8 mouse cellular contexts compared by ENCODE assay signal in genomic region chr16:50528355-50528676, GRCm38 (mm10).
DNase-seq lines count a peak whose midpoint lies in the region; ATAC-seq and TF ChIP-seq lines count a peak whose summit lies in the region.

No protein-coding gene starts in this region.

- peak overlapping the region; percentile 76 for H3K4me3 ChIP-seq in heart, embryonic 11.5 days (ENCODE audit: low read depth, low read length)
- peak overlapping the region; percentile 82 to 85 for H3K4me3 ChIP-seq in MEL (ENCODE audit: control insufficient read depth in 1 of 2, insufficient read depth in 1 of 2, low read depth in 2 of 2, low read length in 2 of 2)
- peak overlapping the region; percentile 80 for H3K4me3 ChIP-seq in forebrain, embryonic 12.5 days (replicated peaks)
- H3K4me3 ChIP-seq in midbrain, embryonic 14.5 days (replicated peaks; ENCODE audit: low read depth, low read length), result peak overlapping the region; percentile 75

- H3K79me2 ChIP-seq in MEL (ENCODE audit: control insufficient read depth, insufficient read depth, low read length, poor library complexity), result peaks cover 44% of the 10 kb centered on the region

- TF ChIP-seq RAD21 in MEL (IDR thresholded peaks at IDR 0.05; ENCODE audit: low read depth, low read length), result no peak

- H3K9me3 ChIP-seq in heart, embryonic 11.5 days (replicated peaks; ENCODE audit: control insufficient read depth, low read length), result no peaks in the 10 kb centered on the region
- H3K9me3 ChIP-seq in MEL (replicated peaks; ENCODE audit: insufficient read depth, low read length), result no peaks in the 10 kb centered on the region
- H3K9me3 ChIP-seq in forebrain, embryonic 12.5 days, result no peaks in the 10 kb centered on the region
- H3K9me3 ChIP-seq in midbrain, embryonic 14.5 days (ENCODE audit: control insufficient read depth, low read length), result no peaks in the 10 kb centered on the region

- H3K4me2 ChIP-seq in heart, embryonic 11.5 days, result peak overlapping the region; percentile 81
- peak overlapping the region; percentile 79 for H3K4me2 ChIP-seq in forebrain, embryonic 12.5 days
- peak overlapping the region; percentile 97 for H3K4me2 ChIP-seq in midbrain, embryonic 14.5 days (ENCODE audit: low read length)

- H3K27ac ChIP-seq in heart, embryonic 11.5 days (ENCODE audit: low read depth, low read length), result peak overlapping the region; percentile 95
- peak overlapping the region; percentile 87 for H3K27ac ChIP-seq in MEL (ENCODE audit: control insufficient read depth, low read depth, low read length)
- peak overlapping the region; percentile 93 for H3K27ac ChIP-seq in forebrain, embryonic 12.5 days
- H3K27ac ChIP-seq in midbrain, embryonic 14.5 days (replicated peaks; ENCODE audit: low read depth, low read length), result peak overlapping the region; percentile 90

- DNase-seq in heart, adult 8-10 months (ENCODE audit: low spot score), result no peak
- no peak for DNase-seq in MEL (ENCODE audit: low read depth, low spot score)
- peak; percentile 64 to 75 for DNase-seq in kidney, postnatal 4 days
- peak; percentile 77 for DNase-seq in midbrain, embryonic 14.5 days
- no peak for DNase-seq in adrenal gland, postnatal 14 days
- no peak for DNase-seq in gastrocnemius, postnatal 10 days

- H3K9ac ChIP-seq in heart, embryonic 11.5 days (ENCODE audit: low read depth, low read length), result peak overlapping the region; percentile 93
- H3K9ac ChIP-seq in MEL (ENCODE audit: control insufficient read depth, low read depth, low read length, poor library complexity, severe bottlenecking), result peak overlapping the region; percentile 88
- H3K9ac ChIP-seq in forebrain, embryonic 12.5 days, result peak overlapping the region; percentile 83
- H3K9ac ChIP-seq in midbrain, embryonic 14.5 days (replicated peaks; ENCODE audit: low read length), result peak overlapping the region; percentile 86

- WGBS in heart, embryonic 11.5 days (ENCODE audit: insufficient replicate concordance), result 1% methylated on average over 9 of the region's 9 CpGs
- WGBS in forebrain, embryonic 12.5 days, result under 1% methylated on average over 9 of the region's 9 CpGs
- WGBS in midbrain, embryonic 14.5 days, result under 1% methylated on average over 9 of the region's 9 CpGs

- TF ChIP-seq EP300 in MEL (IDR thresholded peaks at IDR 0.05; ENCODE audit: low read depth in 1 of 2, low read length in 2 of 2), result no peak

- TF ChIP-seq CTCF in MEL (IDR thresholded peaks at IDR 0.05 in 2 of 3, conservative IDR thresholded peaks at IDR 0.05 in 1 of 3; ENCODE audit: control insufficient read depth in 1 of 3, insufficient read depth in 1 of 3, low read depth in 2 of 3, low read length in 3 of 3, poor library complexity in 1 of 3, severe bottlenecking in 1 of 3), result no peak

- no peaks in the 10 kb centered on the region; the same call in 1 of the 2 replicates for H3K4me1 ChIP-seq in heart, embryonic 11.5 days (ENCODE audit: control insufficient read depth, insufficient read depth, low read length)
- peaks cover 0 to 13% of the 10 kb centered on the region in 2 experiments; a peak in 3 of 4 replicates for H3K4me1 ChIP-seq in MEL (ENCODE audit: control insufficient read depth in 1 of 2, insufficient read depth in 2 of 2, low read length in 2 of 2)
- H3K4me1 ChIP-seq in forebrain, embryonic 12.5 days, result peaks cover 11% of the 10 kb centered on the region
- H3K4me1 ChIP-seq in midbrain, embryonic 14.5 days (ENCODE audit: control insufficient read depth, insufficient read depth, low read length), result no peaks in the 10 kb centered on the region

- no peaks in the 10 kb centered on the region for H3K27me3 ChIP-seq in heart, embryonic 11.5 days (ENCODE audit: control insufficient read depth, insufficient read depth, low read length)
- no peaks in the 10 kb centered on the region for H3K27me3 ChIP-seq in MEL (ENCODE audit: control insufficient read depth in 1 of 2, insufficient read depth in 2 of 2, low read length in 2 of 2)
- no peaks in the 10 kb centered on the region for H3K27me3 ChIP-seq in forebrain, embryonic 12.5 days
- H3K27me3 ChIP-seq in midbrain, embryonic 14.5 days (ENCODE audit: control insufficient read depth, insufficient read depth, low read length), result peaks cover 5% of the 10 kb centered on the region; the same call in 1 of the 2 replicates

- TF ChIP-seq POLR2A in MEL (IDR thresholded peaks at IDR 0.05; ENCODE audit: control insufficient read depth in 1 of 2, insufficient read depth in 1 of 2, low read depth in 1 of 2, low read length in 2 of 2, poor library complexity in 1 of 2), result no peak

- no peaks in the 10 kb centered on the region for H3K36me3 ChIP-seq in heart, embryonic 11.5 days (ENCODE audit: control insufficient read depth, insufficient read depth, low read length)
- peaks cover 0 to 7% of the 10 kb centered on the region in 2 experiments; a peak in 2 of 4 replicates for H3K36me3 ChIP-seq in MEL (ENCODE audit: control insufficient read depth in 1 of 2, insufficient read depth in 2 of 2, low read length in 2 of 2)
- no peaks in the 10 kb centered on the region for H3K36me3 ChIP-seq in forebrain, embryonic 12.5 days (replicated peaks)
- H3K36me3 ChIP-seq in midbrain, embryonic 14.5 days (ENCODE audit: control insufficient read depth, insufficient read depth, low read length), result no peaks in the 10 kb centered on the region

- no peak for ATAC-seq in heart, embryonic 11.5 days (replicated peaks; ENCODE audit: insufficient number of reproducible peaks, low FRiP score, low TSS enrichment)
- peak; percentile 55 for ATAC-seq in forebrain, embryonic 12.5 days (ENCODE audit: low FRiP score)
- peak; percentile 48; the same call in 1 of the 2 replicates for ATAC-seq in midbrain, embryonic 14.5 days (ENCODE audit: low FRiP score, low TSS enrichment)

TF ChIP-seq in MEL, 35 proteins besides CTCF, POLR2A, EP300 and RAD21:
- no peak for TF ChIP-seq ELF1 (IDR thresholded peaks at IDR 0.05; ENCODE audit: low read depth, low read length)
- TF ChIP-seq TBP (IDR thresholded peaks at IDR 0.05; ENCODE audit: low read depth, low read length), result 0 out of 2 replicates have a peak, but pooled peaks have one; percentile 35

Comparison
In these comparisons a context has a peak if more than half of its experiments do, and no peak if none do; other contexts are left out.
1. DNase-seq: peak in kidney, postnatal 4 days (2 of 2) and midbrain, embryonic 14.5 days (single experiment); none in heart, adult 8-10 months (single experiment), MEL (single experiment), adrenal gland, postnatal 14 days (single experiment) and gastrocnemius, postnatal 10 days (single experiment).
2. Peak in every context shown above with its lines, with median percentiles within 50 percentile points of each other: H3K27ac ChIP-seq, H3K4me2 ChIP-seq, H3K4me3 ChIP-seq and H3K9ac ChIP-seq.